Mouse (Mus musculus): ENCODE data around the gene Oca2. TPM values are rescaled to one million over a fixed set of nuclear protein-coding genes. Genes with fewer than 3 reads are reported as not detected.

Oca2 gene
- polyA plus RNA-seq, 1 experiment from 2014 or later, result 0.14 TPM

DNA sequence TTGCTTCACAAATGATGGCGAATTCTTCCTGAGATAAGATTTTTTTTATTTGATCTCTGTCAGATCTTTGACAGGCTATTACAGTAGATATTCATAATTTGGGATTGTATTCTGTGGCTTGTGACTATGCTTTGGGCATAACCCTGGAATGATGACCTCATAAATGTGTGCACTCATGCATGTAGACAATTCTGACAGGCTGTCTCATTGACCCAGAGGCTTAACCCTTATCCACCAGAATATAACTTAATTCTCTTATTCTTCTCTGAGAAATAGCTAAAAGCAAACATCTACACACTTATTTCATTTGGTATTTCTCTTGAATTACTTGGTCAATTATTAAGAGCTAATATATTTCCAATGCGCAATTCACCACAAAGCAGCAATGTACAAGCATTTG is 37.9 kb downstream of the Oca2 start:
- Histone ChIP-seq H3K36me3 (no peaks in the 10 kb centered on the region), H3K27ac (replicated peaks) (no peak overlapping the region), H3K9me3 (no peaks in the 10 kb centered on the region), H3K4me3 (no peak overlapping the region), H3K4me2 (replicated peaks) (no peak overlapping the region), H3K27me3 (no peaks in the 10 kb centered on the region), H3K4me1 (no peaks in the 10 kb centered on the region), H3K9ac (replicated peaks) (no peak overlapping the region)
- ATAC-seq (ENCODE audit: low FRiP score, low read depth), result no peak
- WGBS, result 90% methylated on average over 2 of the region's 2 CpGs

DNA sequence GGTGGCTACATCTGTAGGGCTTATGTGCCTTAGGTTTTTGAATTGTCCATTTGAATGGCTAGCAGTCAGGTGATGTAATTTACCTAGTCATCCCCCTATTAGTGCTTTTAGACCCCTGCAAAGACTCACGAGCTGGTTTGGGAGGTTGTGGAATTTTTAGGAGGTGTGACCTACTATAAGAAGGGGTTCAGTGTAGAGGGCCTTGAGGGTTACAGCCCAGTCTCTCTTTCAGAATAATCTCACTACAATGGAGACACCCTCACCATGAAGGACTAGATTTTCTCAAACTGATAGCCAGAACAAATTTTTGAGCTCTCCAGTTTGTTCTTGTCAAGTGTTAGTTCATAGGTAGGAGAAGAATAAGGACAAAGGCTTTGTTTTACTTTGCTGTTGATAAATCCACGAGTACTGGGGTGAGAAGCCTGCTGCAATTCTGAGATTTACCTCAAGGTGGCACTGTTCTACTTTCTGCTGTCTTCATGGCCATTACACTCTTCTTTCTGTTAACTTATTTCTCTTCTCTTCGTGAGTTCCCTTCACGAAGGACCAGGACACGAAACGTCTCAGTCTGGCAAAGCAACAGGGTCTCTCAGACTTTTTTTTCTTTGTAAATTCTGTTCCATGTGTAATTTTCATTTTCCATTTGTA is 52.0 kb downstream of the Oca2 start:
- no peak overlapping the region for H3K4me2 ChIP-seq (replicated peaks)
- H3K27me3 ChIP-seq, result no peaks in the 10 kb centered on the region
- no peaks in the 10 kb centered on the region for H3K4me1 ChIP-seq
- ATAC-seq (ENCODE audit: low FRiP score, low read depth), result peak; percentile 65; the same call in 1 of the 2 replicates
- WGBS, result 38% methylated on average over 6 of the region's 6 CpGs
- no peak overlapping the region for H3K4me3 ChIP-seq
- H3K36me3 ChIP-seq, result no peaks in the 10 kb centered on the region
- no peak overlapping the region for H3K9ac ChIP-seq (replicated peaks)
- H3K27ac ChIP-seq (replicated peaks), result no peak overlapping the region
- H3K9me3 ChIP-seq, result no peaks in the 10 kb centered on the region

DNA sequence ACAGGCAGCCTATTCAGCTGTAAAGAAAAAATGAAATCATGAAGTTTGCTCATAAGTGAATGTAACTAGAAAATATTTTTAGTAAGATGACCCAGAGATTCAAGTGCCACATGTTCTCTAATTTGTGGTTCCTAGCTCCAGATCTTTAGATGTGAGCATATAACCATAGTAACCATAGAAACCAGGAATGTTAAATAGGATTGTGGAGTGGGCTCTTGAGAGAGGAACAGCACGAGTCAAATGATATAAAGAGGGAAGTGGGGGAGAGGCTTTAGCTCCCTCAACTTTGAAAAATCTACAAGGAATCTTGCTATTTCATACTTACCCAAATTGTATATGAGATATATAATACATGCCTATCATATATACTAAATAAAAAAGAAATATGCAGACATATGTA is 64.8 kb downstream of the Oca2 start:
- Histone ChIP-seq H3K9me3 (no peaks in the 10 kb centered on the region), H3K4me3 (no peak overlapping the region), H3K36me3 (no peaks in the 10 kb centered on the region), H3K27me3 (no peaks in the 10 kb centered on the region), H3K9ac (replicated peaks) (no peak overlapping the region), H3K4me1 (no peaks in the 10 kb centered on the region), H3K4me2 (replicated peaks) (no peak overlapping the region), H3K27ac (replicated peaks) (no peak overlapping the region)
- ATAC-seq (ENCODE audit: low FRiP score, low read depth), result no peak
- WGBS, result 10% methylated on average over 1 of the region's 1 CpGs

DNA sequence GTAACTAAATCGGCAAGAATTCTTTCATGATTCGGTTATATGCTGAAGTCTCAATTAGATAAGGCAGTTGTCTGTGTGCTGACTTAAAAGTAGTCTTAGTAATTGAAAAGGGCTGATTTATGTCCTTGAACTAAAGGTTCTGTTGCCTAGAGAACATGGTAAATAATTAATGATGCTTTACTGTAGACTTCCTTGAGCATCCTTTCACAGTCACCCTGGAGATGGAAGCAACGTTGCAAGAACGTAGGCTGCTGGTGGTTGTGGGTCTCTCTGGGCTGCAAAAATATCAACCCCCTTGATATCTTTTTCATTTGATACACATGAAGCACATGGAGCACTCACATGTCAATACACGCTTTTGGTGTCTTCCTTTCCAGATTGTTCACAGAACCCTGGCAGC is 74.8 kb downstream of the Oca2 start:
- WGBS, result 92% methylated on average over 5 of the region's 5 CpGs
- Histone ChIP-seq H3K4me1 (no peaks in the 10 kb centered on the region), H3K9me3 (no peaks in the 10 kb centered on the region), H3K9ac (replicated peaks) (no peak overlapping the region), H3K27me3 (no peaks in the 10 kb centered on the region), H3K36me3 (no peaks in the 10 kb centered on the region), H3K27ac (replicated peaks) (no peak overlapping the region), H3K4me3 (no peak overlapping the region), H3K4me2 (replicated peaks) (no peak overlapping the region)
- no peak for ATAC-seq (ENCODE audit: low FRiP score, low read depth)

GRCm38 (mm10) chr7:56315630-56316529 is 76.3 kb downstream of the Oca2 start:
- no peak overlapping the region for H3K4me3 ChIP-seq
- H3K9me3 ChIP-seq, result no peaks in the 10 kb centered on the region
- peak; percentile 63 for ATAC-seq (ENCODE audit: low FRiP score, low read depth)
- no peaks in the 10 kb centered on the region for H3K36me3 ChIP-seq
- H3K9ac ChIP-seq (replicated peaks), result no peak overlapping the region
- no peak overlapping the region for H3K4me2 ChIP-seq (replicated peaks)
- no peaks in the 10 kb centered on the region for H3K27me3 ChIP-seq
- 49% methylated on average over 7 of the region's 7 CpGs for WGBS
- H3K27ac ChIP-seq (replicated peaks), result no peak overlapping the region
- no peaks in the 10 kb centered on the region for H3K4me1 ChIP-seq

DNA sequence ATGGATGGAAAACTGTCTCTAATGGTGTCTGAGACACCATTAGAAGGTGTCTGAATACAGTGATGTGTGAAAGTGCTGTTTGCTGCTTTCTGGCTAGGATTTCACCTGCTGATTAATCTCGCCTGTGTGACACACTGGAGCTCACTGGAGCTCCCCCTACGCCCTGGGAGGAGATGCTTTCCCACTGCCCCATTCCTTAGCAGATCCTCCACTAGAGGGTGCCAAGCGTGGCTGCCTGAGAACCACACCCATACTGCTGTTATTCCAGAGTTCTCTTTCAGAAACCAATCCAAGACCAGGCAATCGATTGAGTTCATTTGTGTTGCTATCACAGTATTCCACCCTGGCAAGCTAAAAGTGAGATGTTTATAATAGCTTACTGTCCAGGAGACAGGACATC is 88.2 kb downstream of the Oca2 start:
- Histone ChIP-seq H3K27ac (replicated peaks) (no peak overlapping the region), H3K9me3 (no peaks in the 10 kb centered on the region), H3K36me3 (no peaks in the 10 kb centered on the region), H3K4me2 (replicated peaks) (no peak overlapping the region), H3K4me1 (no peaks in the 10 kb centered on the region), H3K27me3 (no peaks in the 10 kb centered on the region), H3K4me3 (no peak overlapping the region), H3K9ac (replicated peaks) (no peak overlapping the region)
- ATAC-seq (ENCODE audit: low FRiP score, low read depth), result no peak
- 44% methylated on average over 4 of the region's 4 CpGs for WGBS

DNA sequence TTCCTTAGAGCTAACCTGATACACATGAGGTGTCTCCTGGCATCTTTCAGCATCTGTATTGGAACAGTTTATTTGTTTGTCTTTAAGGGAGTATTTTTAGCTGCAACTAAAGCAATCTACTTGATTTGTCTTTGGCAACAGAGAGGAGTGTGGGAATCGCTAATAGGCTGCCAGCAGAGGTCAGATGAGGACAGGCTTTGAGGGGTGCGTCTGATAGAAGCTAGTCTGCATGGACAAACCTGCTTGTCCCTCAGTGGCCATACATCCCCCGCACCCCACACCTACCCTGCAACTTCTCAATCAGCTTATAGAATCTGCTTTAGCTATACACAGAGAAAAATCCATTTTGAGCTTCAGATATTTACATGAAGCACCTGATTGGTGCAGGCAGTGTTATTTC is 109.0 kb downstream of the Oca2 start:
- no peak overlapping the region for H3K4me2 ChIP-seq (replicated peaks)
- H3K9me3 ChIP-seq, result no peaks in the 10 kb centered on the region
- H3K4me3 ChIP-seq, result no peak overlapping the region
- no peak overlapping the region for H3K27ac ChIP-seq (replicated peaks)
- no peak for ATAC-seq (ENCODE audit: low FRiP score, low read depth)
- no peaks in the 10 kb centered on the region for H3K27me3 ChIP-seq
- no peaks in the 10 kb centered on the region for H3K36me3 ChIP-seq
- H3K4me1 ChIP-seq, result no peaks in the 10 kb centered on the region
- H3K9ac ChIP-seq (replicated peaks), result no peak overlapping the region
- WGBS, result 55% methylated on average over 3 of the region's 3 CpGs

DNA sequence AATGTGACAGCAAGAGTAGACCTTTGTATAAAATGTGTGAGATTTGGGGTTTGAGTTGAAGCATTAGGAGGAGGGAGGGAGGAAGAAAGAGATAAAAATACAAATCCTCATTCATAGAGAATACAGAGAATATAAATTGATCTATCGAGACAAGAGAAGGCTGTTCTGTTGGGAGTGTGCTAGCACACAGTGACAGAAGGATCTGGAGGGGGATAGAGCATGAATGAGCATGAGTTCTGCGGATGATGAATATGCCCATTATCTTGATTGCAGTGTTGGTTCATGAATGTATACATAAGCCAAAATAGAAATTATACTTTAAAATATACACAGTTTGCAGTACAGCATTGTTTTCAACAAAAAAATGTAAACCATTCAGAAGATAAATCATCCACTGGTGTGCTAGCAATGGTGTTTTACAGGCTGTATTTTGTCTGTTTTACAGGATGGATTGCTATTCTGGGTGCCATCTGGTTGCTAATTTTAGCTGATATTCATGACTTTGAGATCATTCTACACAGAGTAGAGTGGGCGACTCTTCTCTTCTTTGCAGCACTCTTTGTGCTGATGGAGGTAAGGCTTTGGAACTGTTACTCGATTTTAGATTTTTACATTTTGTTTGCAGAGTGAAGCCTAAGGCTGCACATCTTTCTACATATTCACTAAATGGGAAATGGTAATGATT is 117.2 kb downstream of the Oca2 start:
- no peak overlapping the region for H3K27ac ChIP-seq (replicated peaks)
- no peak for ATAC-seq (ENCODE audit: low FRiP score, low read depth)
- H3K27me3 ChIP-seq, result no peaks in the 10 kb centered on the region
- no peaks in the 10 kb centered on the region for H3K4me1 ChIP-seq
- no peak overlapping the region for H3K4me3 ChIP-seq
- no peak overlapping the region for H3K4me2 ChIP-seq (replicated peaks)
- H3K36me3 ChIP-seq, result no peaks in the 10 kb centered on the region
- 91% methylated on average over 4 of the region's 4 CpGs for WGBS
- H3K9ac ChIP-seq (replicated peaks), result no peak overlapping the region
- no peaks in the 10 kb centered on the region for H3K9me3 ChIP-seq

DNA sequence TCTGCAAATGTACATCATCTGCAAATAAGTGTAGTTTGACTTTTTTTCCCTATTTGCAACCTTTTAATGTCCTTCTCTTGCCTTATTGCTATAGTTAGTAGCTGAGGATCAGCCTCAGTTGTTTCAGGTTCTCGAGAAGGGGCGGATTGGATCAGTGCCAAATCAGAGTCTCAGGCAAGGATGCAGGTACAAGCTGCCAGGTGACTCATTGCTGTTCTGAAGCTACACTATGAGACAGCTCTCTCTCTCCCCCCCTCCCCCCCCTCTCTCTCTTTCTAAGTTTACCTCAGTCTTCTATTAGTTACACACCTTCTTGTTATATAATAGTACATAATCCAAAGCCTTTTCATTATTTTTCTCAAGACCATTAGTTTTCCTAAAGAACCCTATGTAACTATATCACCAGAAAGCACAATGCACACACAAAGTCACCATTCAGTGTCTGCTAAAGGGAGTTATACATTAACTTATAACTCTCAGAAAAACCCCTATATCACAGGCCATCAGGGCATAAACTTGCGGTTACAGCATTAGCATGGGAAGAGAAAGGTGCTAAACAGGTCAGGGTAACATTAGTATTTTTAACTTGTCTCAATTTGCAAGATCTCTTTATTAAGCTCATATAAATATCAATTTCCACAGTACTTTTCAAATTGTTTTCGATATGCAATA is 142.3 kb downstream of the Oca2 start:
- H3K9me3 ChIP-seq, result no peaks in the 10 kb centered on the region
- no peaks in the 10 kb centered on the region for H3K27me3 ChIP-seq
- no peaks in the 10 kb centered on the region for H3K36me3 ChIP-seq
- no peak overlapping the region for H3K27ac ChIP-seq (replicated peaks)
- 86% methylated on average over 4 of the region's 4 CpGs for WGBS
- H3K4me1 ChIP-seq, result no peaks in the 10 kb centered on the region
- no peak overlapping the region for H3K9ac ChIP-seq (replicated peaks)
- ATAC-seq (ENCODE audit: low FRiP score, low read depth), result no peak
- no peak overlapping the region for H3K4me2 ChIP-seq (replicated peaks)
- H3K4me3 ChIP-seq, result no peak overlapping the region

- ATAC-seq (ENCODE audit: low FRiP score, low read depth), result no peak
- H3K36me3 ChIP-seq, result no peaks in the 10 kb centered on the region
- no peaks in the 10 kb centered on the region for H3K4me1 ChIP-seq
- no peaks in the 10 kb centered on the region for H3K27me3 ChIP-seq
- WGBS, result 88% methylated on average over 1 of the region's 1 CpGs
- no peak overlapping the region for H3K4me3 ChIP-seq
- no peaks in the 10 kb centered on the region for H3K9me3 ChIP-seq
- H3K9ac ChIP-seq (replicated peaks), result no peak overlapping the region
- no peak overlapping the region for H3K27ac ChIP-seq (replicated peaks)
- H3K4me2 ChIP-seq (replicated peaks), result no peak overlapping the region
Observed at GRCm38 (mm10) chr7:56382706-56383105, 143.1 kb downstream of the Oca2 start.

DNA sequence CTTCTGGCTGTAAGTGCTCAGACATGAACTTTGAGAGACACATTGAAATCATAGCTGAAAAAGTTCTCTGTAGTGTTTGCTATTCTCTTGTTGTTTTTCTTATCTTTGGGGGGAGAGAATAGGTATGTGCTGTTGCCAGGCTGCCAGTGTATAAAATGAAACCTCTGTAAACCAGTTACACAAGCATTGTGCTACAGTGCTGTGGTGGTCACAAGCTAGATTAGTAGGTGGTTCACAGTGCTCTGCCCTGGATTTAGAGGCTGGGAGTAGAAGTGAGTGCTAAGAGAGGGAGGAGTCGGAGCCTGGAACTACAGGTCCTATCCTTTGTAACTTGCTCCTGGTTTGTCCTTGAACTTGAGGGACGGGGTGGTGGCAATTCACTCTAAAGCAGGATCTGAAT is 148.7 kb downstream of the Oca2 start:
- Histone ChIP-seq H3K4me3 (no peak overlapping the region), H3K4me1 (no peaks in the 10 kb centered on the region), H3K27ac (replicated peaks) (no peak overlapping the region), H3K9me3 (no peaks in the 10 kb centered on the region), H3K9ac (replicated peaks) (no peak overlapping the region), H3K27me3 (no peaks in the 10 kb centered on the region), H3K4me2 (replicated peaks) (no peak overlapping the region), H3K36me3 (no peaks in the 10 kb centered on the region)
- 91% methylated on average over 2 of the region's 2 CpGs for WGBS
- no peak for ATAC-seq (ENCODE audit: low FRiP score, low read depth)
